Mouse (Mus musculus): ENCODE data around the gene Ogfod3.

The Ogfod3 gene

DNA sequence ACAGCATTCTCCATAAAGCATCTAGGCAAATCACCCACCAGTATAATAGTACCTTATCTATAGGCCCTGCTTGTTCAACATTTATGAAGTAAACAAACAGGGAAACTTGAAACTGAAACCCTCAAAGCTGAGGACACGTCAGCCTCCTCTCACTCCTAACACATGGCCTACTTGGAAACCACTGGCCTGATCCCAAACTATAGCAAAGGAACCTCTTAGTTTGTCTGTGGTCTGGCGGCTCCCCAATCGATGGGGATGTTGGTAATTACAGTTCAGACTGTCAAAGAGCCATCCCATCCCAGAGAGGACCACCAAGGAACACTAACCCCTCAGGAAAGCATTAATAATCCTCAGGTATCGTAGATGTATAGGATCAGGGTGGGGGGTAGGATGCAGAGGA lies 4.7 kb downstream of the Ogfod3 start:
- 84% methylated on average over 4 of the region's 4 CpGs for WGBS

DNA sequence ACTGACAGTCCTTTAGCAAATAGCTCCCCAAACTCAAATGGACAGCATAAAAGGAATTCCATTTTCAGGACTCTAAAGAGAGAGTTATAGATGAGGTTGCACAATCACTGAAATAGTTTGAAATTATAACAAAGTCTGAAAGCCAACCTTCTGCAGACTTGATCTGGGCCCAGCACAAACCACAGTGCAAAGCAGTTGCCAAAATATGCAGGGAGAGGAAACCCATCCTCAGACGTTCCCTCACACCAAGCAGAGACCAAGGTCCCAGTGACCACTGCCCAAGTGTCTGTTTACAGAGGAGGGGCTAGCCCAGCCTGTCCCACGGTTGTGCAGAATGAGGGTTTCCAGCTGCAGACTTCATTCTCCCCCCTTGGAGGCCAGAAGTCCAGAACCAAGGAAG lies 5.9 kb downstream of the Ogfod3 start:
- WGBS, result 74% methylated on average over 2 of the region's 2 CpGs

DNA sequence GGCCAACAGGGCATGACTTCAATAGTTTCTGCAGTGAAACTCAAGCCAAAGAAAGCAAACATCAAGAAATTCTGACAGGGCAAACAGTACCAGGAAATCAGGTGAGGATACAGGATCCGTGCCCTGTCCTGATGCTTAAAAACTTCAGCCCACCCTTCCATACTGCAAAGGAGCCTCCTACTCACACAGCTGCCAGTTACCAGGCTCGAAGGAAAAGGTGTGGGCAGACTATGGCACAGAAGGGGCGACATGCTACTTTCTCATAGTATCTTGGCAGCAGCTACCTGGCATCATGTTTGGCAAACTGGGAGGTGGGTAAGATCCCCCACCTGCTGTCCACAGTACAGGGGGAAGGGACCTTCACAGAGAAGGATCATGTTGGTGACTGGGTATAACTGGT lies 11.1 kb downstream of the Ogfod3 start:
- WGBS, result 56% methylated on average over 3 of the region's 3 CpGs

DNA sequence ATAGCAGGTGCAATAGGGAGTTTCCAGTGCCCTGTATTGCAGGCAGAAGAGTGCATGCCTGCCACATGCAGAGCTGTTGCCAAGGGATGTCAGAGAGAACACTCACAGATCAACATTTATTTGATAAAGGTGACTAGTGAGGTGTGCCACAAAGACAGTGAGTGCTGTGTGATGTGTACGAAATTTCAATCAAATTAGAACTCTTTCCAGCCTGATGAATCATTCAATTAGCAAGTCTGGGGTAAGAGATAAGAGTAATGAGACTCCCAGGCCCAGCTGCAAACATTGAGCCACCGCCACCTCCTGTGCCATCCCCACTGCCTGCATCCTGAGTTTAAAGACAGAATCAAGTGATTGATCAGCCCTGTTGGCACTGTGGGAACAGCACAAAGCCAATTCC lies 11.8 kb downstream of the Ogfod3 start:
- 77% methylated on average over 2 of the region's 2 CpGs for WGBS

DNA sequence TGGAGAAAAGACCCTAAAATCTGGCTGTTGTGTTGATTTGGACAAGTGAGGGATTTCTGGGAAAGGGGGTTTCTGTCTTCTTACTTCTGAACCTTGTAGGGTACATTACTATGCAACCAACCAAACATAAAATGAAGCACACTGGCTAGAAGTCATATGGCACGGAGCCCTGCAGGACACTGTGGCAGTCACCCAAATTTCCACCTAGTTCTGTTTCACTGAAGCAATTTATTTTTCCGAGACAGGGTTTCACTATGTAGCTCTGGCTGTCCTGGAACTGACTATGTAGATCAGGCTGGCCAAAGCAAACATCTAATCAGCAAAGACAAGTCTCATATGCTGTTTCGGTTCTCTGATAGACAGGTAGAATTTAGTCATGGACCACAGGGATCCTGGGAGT lies 14.8 kb downstream of the Ogfod3 start:
- 82% methylated on average over 3 of the region's 3 CpGs for WGBS

DNA sequence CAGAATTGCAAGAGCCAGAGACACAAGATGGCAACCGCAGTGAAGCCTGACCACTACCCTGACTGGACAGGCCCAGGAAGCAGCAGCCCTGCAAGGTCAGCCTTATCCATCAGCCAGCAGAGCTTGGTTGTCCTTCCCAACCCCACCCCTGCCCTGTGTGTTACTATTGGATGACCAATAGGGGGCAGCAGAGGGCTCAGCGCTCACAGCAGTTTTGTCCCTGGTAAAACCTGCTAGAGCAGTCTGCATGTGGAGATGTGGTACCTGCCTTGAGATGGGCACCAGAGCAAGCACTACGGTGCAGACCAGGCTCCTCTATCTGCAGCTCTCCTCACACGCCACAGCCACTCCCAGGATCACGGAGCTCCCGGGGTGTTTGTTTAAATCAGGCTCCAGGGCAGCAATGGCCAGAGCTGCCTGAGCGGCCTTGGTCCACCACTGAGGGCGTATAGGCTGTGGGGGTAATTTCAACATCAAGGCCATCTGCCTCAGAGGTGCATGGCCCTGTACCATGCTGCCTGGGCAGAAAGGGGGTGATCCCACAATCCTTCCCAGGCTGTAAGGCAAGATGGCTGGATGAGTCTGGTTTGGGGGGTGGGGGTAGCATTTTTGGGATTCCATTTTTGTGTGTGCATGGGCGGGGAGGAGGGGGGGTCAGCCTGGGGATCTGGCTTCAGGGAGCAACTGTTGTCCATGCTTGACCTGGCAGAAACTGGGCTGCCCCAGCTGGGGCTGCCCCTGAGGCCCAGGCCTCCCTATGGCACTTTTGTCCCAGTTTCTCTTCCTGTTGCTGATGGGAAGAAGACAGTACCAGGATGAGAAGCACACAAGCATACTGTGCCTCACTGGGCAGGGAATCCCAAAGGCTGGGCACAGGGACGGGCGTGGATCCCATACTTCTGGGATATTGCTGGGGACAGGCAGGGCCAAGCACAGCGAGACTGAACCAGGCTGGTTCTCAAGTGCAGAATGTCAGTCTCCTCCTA lies 27.9 kb downstream of the Ogfod3 start:
- WGBS, result 69% methylated on average over 12 of the region's 12 CpGs

DNA sequence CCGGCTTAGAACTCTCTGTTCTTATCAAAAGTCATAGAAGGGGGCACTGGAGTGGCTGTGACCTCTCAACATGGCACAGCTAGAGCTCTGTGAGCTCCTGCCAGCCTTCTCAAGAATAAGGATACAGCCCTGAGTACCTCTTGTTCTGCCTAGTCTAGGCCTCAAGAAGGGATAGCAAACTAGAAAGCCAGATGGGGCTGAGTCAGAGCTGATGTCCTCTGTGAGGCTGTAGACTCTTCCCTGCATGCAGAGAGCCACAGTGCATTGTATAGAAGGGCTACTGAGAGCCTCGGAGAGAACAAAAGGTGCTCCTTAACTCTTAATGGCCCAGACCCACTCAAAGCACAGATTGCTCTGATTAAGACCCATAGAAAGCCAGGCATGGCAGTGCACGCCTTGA lies 30.3 kb downstream of the Ogfod3 start:
- 65% methylated on average over 3 of the region's 3 CpGs for WGBS

DNA sequence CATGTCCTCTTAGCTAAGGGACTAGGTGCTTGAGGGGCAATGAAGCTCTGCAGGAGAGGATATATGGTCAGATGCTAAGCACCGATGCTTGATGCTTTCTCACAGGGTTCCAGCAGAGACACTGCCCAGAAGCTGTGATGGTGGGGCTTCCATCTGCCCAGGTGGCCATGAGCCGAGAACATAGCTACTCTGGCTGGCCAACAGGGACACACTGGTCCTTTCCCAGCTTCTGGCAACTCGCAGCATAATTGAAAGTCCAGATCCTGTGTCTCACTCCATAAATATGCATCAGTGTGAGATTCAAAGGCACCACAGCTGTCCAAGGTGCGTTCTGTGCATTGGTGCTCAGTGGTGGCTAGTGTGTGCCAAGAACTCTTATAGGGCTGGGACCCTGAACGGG lies 31.3 kb downstream of the Ogfod3 start:
- 62% methylated on average over 5 of the region's 5 CpGs for WGBS

DNA sequence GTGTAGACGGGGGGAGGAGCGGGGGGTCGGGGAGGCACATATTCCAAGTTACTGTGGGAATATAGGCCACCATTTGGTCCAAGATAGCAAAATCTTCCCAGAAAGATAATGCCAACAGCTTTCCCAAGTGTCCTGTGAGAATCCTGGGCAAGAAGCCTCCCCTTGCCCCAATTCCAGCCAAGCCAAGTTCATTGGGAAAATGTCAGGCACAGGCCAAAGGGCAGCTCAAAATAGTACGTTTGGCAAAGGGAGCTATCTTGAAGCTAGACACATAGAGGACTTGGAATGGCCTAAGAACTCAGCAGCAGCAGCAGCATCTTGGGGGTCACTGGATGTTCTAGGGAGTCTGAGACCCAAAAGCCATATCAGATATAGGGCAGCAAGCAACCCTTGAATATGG lies 40.8 kb downstream of the Ogfod3 start:
- 85% methylated on average over 4 of the region's 4 CpGs for WGBS

DNA sequence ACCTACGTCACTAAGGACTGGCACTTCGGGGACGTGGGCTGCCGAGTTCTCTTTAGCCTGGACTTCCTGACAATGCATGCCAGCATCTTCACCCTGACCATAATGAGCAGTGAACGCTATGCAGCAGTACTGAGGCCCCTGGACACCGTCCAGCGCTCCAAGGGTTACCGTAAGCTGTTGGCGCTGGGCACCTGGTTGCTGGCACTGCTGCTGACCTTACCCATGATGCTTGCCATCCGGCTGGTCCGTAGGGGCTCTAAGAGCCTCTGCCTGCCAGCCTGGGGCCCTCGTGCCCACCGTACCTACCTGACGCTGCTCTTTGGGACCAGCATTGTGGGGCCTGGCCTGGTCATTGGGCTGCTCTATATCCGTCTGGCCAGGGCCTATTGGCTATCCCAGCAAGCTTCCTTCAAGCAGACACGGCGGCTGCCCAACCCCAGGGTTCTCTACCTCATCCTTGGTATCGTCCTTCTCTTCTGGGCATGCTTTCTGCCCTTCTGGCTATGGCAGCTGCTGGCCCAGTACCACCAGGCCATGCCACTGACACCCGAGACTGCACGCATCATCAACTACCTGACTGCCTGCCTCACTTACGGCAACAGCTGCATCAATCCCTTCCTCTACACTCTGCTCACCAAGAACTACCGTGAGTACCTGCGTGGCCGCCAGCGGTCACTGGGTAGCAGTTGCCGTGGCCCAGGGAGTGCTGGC lies 43.7 kb downstream of the Ogfod3 start:
- WGBS, result 94% methylated on average over 26 of the region's 26 CpGs

DNA sequence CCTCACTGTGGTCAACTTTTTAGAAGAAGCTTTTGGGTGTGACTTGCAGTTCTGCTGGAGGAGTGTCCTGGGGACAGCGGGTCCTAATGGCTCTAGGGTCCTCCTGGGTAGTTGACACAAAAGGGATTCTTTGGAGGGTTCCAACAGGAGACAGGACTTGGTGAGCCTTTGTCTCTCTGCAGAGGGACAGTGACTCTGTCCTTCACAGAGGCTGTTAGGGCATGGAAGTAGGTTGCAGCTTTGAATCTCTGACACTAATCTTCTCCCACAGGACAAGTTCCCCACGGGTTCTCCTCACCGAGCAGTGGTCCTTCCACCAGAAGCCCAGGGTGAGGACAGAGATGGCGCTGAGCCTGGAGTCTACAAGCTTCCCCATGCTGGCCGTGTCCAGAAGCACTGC lies 44.5 kb downstream of the Ogfod3 start, which contains the start of gene Uts2r:
TSS of gene Uts2r (plus strand) at position 301 of the 400 bp plus-strand sequence.
- 87% methylated on average over 5 of the region's 5 CpGs for WGBS

DNA sequence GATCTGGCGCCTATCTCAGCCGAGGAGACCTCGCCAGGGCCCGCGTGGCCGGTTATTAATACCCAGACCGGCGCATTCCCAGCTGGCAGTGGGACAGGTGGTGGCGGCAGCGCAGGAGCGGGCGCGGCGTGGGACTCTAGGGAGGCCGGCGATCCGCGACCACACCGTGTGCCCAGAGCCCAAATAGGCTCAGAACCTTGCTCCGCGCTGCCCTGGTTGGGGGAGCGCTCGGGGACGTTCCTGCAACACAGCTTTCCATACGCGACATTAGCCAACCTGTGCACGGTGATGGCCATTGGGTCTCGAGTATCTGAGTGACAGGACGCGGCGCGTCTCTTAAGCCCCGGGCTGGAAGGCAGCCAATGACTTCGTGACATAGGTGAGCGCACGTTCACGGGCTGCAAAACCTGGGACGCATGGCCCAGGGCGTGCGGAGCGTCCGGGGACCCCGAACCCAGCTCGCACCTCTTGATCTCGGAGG lies 48.1 kb downstream of the Ogfod3 start:
- 4% methylated on average over 45 of the region's 45 CpGs for WGBS

DNA sequence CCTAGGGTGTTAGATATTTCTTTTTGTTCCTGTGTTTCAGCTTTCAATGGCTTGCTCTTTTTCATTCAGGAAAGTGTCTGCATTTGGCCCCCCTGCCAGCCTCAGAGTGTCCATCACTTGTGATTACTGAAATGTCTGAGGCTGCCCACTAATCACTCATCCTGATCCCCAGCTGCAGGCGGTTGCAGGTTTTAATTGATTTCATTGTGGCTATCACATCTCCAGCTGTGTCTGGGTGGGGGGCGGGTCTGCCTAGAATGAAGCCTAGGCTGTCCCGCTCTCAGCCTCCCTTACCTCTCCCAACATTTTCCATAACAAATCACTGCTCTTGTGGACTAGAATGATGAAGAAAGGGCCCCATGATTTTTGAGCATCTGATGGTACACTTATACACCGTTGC lies 50.3 kb downstream of the Ogfod3 start:
- 61% methylated on average over 4 of the region's 4 CpGs for WGBS

DNA sequence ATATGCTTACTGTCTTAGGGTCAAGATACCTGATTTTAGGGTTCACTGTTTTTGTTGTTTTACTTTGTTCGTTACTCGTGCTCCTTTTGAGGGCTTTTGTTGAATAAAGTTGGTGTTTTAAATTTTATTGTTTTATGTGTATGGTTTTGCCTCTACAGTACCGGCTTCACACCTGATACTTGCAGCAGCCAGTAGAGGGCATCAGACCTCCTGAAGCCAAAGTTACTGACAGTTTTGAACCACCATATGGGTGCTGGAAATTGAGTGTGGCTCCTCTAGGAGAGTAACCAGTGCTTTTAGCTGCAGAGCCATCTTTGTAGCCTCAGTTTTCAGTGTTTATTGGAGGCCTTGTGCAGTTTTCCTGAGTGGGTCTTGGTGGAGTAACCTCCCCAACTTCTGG lies 56.3 kb downstream of the Ogfod3 start:
- WGBS, result 94% methylated on average over 3 of the region's 3 CpGs

DNA sequence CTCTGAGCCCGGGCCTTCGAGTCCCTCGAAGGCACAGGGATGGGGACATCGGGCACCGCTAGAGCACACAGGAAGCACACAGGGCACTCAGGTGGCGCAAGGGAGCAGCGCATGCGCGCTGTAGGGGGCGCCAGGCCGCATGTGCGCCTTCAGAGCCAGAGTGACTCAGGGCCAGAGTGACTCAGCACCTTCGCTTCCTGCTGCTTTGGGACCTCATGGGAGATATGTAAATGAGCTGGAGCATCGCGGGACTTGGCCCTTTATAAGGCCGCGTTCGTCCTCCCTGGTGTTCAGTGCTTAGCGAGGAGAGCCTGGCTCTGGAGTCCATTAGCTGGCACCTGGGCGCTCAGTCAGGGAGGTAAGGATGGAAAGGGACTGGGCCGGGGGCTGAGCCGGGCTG lies 58.6 kb downstream of the Ogfod3 start, which contains the start of gene Tex19.1:
TSS of gene Tex19.1 (plus strand) at position 279 of the 400 bp plus-strand sequence.
- 93% methylated on average over 22 of the region's 22 CpGs for WGBS

DNA sequence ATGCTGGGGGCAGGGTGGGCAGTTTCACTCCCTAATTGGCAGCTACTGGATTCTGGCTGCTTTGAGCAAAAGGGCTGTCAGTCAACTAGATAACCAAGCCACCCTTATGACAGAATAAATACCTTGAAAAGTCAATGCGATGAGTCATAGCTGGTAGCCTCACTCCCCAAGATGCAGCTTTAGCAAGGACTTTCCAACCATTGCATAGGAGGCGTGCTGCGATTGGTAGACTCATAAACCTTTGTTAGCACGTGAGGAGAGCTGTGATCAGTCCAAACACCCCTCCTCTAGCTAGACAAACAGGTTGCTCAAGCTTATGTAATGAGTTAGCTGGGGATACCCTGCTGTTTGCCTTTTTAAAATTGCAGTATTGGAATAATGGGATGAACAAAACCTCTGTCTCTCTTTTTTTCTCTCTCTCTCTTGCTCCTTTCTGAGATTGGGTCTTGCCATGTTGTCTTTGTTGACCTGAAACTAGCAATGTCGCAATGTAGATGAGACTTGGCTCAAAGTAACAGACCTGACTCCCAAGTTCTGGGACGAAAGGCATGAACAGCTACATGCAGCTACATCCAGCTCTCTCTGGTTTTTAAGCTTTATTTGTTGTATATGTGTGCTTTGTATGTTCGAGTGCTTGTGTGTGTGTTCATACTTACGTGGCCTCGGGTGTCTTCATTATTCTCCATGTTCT lies 61.0 kb downstream of the Ogfod3 start:
- WGBS, result 78% methylated on average over 9 of the region's 9 CpGs

DNA sequence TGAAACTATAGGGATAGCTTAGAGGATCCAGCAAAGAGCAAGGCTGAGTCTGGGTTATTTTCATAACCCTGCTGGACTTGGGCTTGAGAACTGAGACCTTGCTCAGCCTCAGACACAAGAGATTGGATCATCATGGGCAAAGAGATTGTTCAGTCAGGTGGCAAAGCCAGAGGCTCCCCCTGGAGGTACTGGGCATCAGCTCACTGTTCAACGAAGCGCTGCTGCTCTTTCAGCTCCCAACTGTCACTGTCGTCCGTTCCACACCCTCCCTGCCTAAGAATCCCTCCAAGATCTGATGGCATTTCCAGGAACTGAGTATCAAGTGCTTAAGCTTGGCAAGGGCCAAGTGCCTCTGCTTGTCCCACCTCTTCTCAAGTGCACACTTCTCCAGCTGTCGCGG lies 65.8 kb downstream of the Ogfod3 start:
- 49% methylated on average over 6 of the region's 6 CpGs for WGBS

DNA sequence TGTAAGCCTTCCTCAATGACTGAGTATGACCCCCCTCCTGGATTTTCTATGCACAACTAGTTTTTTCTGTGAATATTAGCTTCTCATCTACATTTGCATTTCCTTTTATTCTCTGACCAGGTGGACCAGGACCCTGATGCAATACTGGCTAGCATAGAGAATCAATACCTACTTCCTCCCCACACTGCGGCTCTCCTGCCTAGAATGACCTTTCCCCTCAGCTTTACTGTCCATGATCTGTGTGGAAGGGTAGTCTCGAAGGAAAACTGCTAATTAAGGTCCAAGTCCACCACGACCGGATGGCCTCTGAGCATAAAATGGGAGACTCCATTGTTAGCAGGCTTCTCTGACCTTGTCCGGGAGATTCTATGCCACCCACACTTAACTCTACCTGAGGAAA lies 66.8 kb downstream of the Ogfod3 start:
- 89% methylated on average over 5 of the region's 5 CpGs for WGBS

DNA sequence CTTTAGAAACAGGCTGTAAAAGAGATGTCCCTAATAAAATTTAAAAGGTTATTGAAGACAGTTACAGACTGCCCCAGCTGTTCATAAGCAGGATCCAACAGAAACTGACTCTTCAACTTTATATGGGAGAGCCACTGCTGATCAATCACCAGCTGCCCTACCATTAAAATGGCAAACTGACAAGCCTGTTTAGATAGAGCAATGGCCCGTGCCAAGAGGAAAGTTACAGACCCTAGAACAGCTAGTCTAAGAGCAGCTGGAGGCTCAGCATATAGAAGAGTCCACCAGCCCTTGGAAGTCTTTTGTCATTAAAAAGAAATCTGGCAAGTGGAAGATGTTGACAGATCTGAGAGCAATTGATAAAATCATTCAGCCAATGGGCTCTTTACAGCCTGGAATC lies 69.9 kb downstream of the Ogfod3 start:
- WGBS, result 92% methylated on average over 1 of the region's 1 CpGs

DNA sequence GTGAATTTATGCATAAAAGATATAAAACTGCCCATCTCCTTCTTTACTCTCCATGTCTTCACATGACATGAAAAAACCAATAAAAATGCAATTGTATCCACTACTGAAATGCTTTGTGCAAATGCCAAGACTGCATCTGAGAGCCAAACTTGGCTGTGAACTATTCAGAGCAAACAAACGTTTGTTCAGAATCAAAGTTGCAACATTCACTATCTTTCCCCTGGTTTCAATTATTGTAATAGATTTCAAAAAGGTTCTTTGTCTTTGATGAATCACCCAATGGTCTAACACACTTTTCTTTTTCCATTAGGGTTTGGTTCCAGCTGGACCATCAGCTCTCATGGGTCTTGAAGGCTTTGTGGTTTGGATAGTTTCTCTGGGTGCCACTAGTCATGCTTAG lies 74.9 kb downstream of the Ogfod3 start:
- WGBS, result 44% methylated on average over 1 of the region's 1 CpGs

All from cerebral cortex, adult 2 months (tissue).